Mouse (Mus musculus): Measurements from ENCODE around the gene Stbd1. TPM values are rescaled to one million over a fixed set of nuclear protein-coding genes. Genes with fewer than 3 reads are reported as not detected.

The Stbd1 gene
- polyA plus RNA-seq (2021; fragmentation: Nextera tagmentation), result 1.5 and 1.9 TPM in 2 replicates
- long read RNA-seq, experiment 1, transcript Stbd1-201 (2 exons, 1,985 nt), result major isoform, 8 of 8 reads
- long read RNA-seq, experiment 1, partial matches to known transcripts, result 0 of 8 reads
- long read RNA-seq, experiment 1, other reads (novel, unspliced or antisense), result 0 of 8 reads
- long read RNA-seq, experiment 2, transcript Stbd1-201 (2 exons, 1,985 nt), result major isoform, 9 of 9 reads
- long read RNA-seq, experiment 2, partial matches to known transcripts, result 0 of 9 reads
- long read RNA-seq, experiment 2, other reads (novel, unspliced or antisense), result 0 of 9 reads

DNA sequence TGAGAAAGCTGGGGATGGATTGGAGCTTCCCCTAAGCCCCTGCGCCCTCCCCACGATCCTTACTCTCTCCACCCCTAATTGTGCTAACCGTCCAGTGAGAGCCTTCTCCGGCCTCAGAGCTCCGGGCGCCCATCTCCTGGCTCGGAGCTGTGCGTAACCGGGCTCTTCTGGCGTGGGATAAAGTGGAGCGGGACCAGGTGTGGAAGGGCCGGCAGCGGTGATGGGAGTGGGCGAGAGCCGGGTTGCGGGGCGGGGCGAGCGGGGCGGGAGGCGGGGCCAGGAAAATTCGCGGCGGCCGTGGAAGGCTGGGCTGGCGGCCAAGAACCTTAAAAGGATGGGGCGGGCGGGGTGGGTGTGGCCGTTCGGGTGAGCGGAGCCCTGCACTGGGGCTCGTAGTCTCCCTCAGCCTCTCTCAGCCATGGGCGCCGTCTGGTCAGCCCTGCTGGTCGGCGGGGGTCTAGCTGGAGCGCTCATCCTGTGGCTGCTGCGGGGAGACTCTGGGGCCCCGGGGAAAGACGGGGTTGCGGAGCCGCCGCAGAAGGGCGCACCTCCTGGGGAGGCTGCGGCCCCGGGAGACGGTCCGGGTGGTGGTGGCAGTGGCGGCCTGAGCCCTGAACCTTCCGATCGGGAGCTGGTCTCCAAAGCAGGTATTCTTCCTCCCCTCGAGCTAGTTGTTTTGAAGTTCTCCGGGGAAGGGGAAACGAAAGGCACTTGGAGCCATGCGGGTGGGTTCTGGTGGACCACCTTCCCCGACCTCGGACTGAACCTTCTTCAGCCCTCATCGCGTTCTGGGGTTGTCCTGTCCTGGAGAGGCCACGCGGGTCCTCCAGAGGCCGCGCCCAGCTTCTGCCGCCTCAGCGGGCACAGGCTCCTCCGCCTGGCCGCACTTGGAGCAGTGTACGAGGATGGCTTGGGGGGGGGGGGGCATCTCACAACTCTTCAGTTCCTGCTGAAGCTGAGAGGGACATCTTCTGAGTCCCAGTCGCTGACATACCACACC lies at the start of gene Stbd1:
Gene Stbd1 (plus strand): TSS at position 351 of the 1,000 bp plus-strand sequence.

GRCm38 (mm10) chr5:92554891-92555511 lies 47.8 kb upstream of the Stbd1 start, which contains the start of gene Fam47e:
TSS of gene Fam47e (plus strand) at chr5:92555069.

Other genes with a start within 250 kb of the Stbd1 start
- gene Nup54, start 167.8 kb upstream of the Stbd1 start, polyA plus RNA-seq (2021; fragmentation: Nextera tagmentation), result 17.9 and 19.1 TPM in 2 replicates
- gene Scarb2, start 96.2 kb upstream of the Stbd1 start, polyA plus RNA-seq (2021; fragmentation: Nextera tagmentation), result 14.3 and 16.4 TPM in 2 replicates
- gene Fam47e, start 48.0 kb upstream of the Stbd1 start, polyA plus RNA-seq (2021; fragmentation: Nextera tagmentation), result 0.75 and 4.6 TPM in 2 replicates
- gene Ccdc158, start 72.2 kb downstream of the Stbd1 start, polyA plus RNA-seq (2021; fragmentation: Nextera tagmentation), result 0.06 and 0.09 TPM in 2 replicates
- gene Shroom3, start 80.4 kb downstream of the Stbd1 start, polyA plus RNA-seq (2021; fragmentation: Nextera tagmentation), result 0.41 and 0.93 TPM in 2 replicates